Mouse (Mus musculus) stomach, postnatal 0 days (tissue): ENCODE data around the gene Adora1.

Source experiments
- CTCF ChIP-seq: IDR thresholded peaks from 2 replicates; pipeline ENCODE4 v1.5.1; 2016; ENCODE audit warnings: antibody characterized with exemption, low read depth, mild to moderate bottlenecking, moderate library complexity
- EP300 ChIP-seq: optimal IDR thresholded peaks from 2 replicates; pipeline ENCODE3; 2016; ENCODE audit warnings: antibody characterized with exemption

- TF ChIP-seq CTCF = no peak
- no peak for TF ChIP-seq EP300
Observed at GRCm38 (mm10) chr1:134225375-134225774, 9.9 kb downstream of the Adora1 start.
